Mouse (Mus musculus) 3134 (cell line): ENCODE measurements around the gene Olfr97.
"Not testable (repeated sequence)": the region's sequence is repeated elsewhere in the genome, so short reads cannot be mapped to it uniquely, and the experiment has no call there.

Experiments
- DNase-seq: peaks from one replicate; pipeline ENCODE4 v3.0.0-alpha.2; 2011; ENCODE audit warnings: low spot score; ENCODE audit not compliant: insufficient read length; ENCODE audit errors: extremely low read depth

Gene Olfr97

DNA sequence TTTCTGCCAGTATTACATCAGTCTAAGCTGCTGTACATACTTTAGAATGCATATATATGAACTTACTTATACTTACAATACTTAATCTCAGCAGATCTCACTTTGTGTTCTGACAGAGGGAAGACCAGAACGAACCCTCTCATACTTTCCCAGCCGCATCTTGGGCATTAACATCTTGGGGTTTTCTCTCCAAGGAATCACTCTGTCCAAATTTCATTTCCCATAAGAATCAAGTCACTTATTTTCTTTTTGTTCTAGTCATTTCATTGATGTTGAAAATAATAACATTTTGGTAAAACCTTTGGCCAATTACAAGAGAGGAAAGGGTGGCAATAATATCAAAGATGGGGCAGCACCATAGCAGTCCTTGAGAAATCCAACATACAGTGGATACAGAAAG lies at the start of gene Olfr97:
TSS of gene Olfr97 (minus strand) at position 101 of the 400 bp plus-strand sequence.
- not testable (repeated sequence) for DNase-seq

DNA sequence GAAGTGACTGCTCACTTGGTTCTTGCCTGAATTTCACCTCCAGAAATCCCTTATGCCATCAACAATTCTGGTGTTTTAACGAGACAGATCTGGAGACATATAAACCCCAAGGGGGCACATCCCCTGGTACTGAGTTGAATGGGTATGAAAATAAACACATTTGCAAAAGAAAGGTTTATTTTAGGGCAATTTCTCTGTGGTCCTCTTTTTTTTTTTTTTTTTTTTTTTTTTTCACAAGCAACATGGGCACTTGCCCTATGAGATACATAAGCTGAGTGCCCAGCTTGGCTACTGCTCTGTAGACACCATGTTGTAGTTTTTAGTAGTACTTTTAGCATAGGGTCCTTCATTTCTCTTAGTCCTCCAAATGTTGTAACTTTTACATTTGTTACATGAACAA lies 46.2 kb upstream of the Olfr97 start, which contains the start of gene Olfr99:
TSS of gene Olfr99 (minus strand) at position 101 of the 400 bp plus-strand sequence.
- DNase-seq, result no peak

DNA sequence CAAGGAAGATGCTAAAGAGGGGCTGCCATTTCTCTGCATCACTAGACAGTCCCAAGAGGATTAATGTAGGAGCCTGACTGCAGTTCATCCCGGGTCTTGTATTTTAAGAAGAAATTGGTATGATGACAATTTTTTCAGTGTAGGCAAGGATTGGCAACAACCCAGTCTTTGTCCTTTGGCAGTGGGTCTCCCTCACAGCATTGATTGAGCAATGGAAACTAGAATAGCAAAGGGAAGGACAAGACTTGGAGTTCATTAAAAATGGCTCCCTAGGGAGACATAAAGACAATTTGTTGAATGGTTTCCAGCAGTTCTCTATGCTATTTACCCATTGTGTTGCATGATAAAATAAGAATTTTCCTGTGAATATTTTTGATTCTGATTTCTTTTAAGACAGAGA lies 43.2 kb upstream of the Olfr97 start:
- no peak for DNase-seq

DNA sequence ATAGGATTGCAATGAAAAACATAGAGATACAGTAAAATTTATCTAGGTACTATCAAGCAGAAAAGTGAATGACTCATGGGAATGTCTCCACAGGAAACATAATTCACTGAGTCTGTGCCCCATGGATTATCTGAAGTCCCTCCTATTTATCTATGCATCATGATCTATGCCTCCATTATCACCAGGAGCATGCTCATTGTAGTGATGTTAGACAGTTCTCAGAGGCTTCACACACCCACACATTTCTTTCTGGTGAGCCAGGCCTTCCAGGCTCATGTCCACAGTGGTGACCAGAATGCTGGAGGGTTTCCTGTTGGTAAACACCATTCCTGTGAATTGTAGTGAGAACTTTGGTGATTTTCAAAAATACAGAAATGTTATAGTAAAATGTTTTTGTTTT lies 39.4 kb upstream of the Olfr97 start:
- DNase-seq, result no peak

DNA sequence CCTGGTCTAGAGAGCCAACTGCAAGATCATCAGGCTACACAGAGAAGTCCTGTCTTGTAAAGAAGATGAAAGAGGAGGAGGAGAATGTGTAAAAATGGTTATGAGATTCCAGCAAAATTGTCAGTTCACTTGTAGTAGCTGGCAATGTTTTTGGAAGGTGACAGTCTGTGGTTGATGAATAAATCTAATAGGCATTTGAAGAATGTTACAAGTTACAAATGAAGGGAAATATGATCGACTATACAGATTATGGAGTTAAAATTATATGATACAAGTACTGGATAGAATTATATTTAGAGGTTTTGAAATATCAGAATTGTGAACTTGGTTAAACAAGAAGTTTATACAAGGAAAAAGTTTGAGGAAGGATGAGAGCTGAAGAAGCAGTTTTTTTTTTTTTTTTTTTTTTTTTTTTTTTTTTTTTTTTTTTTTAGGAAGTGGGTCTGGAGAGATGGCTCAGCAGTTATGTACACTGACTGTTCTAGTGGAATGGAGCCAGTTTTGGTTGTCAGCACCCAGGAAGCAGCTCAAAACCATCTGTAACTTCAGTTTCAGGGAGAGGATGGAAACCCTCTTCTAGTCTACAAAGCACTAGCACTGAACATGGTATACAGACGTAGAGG lies 38.6 kb upstream of the Olfr97 start:
- peak; percentile 56 for DNase-seq

DNA sequence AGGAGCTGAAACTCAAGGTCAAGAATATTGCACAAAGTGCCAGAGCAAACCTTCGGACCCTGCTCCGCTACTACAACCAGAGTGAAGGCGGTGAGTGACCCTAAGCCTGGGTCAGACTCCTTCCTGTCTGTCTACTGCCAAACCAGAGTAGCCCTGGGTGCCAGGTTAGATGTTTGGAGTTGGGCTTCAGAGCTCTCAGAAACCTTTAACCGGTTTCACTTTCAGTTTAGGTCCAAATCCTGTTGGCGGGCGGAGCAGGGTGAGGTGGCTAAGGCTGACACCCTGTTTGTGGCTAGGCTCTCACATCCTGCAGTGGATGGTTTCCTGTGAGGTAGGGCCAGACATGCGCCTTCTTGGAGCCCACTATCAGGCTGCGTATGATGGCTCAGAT lies 33.6 kb upstream of the Olfr97 start:
- peak; percentile 53 for DNase-seq

DNA sequence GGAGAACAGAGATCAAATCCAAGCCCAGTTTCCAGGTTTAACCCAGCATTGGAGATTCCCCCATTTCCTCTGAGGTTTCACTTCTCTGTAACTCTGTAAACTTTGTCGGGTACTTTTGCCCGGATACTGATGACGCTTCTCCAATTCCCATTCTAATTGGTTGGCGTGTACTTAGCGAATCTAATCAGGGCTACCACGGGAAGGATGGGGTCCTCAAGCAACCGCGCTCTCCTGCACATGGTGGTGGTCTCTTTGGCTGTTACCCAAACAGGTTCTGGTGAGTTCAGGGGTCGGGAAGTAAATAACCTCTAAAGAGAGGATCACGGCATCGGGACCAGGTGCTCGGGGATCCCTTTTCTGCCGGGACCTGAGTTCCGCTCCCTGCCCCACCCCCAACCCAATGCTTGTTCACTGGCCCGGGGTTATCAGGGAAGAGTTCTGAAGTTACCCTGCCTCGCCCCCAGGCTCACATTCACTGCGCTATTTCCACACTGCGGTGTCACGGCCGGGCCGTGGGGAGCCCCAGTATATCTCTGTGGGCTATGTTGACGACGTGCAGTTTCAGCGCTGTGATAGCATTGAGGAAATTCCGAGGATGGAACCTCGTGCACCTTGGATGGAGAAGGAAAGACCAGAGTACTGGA lies 33.0 kb upstream of the Olfr97 start, which contains the start of gene H2-M3:
TSS of gene H2-M3 (plus strand) at position 163 of the 644 bp plus-strand sequence.
- peak; percentile 77 for DNase-seq

DNA sequence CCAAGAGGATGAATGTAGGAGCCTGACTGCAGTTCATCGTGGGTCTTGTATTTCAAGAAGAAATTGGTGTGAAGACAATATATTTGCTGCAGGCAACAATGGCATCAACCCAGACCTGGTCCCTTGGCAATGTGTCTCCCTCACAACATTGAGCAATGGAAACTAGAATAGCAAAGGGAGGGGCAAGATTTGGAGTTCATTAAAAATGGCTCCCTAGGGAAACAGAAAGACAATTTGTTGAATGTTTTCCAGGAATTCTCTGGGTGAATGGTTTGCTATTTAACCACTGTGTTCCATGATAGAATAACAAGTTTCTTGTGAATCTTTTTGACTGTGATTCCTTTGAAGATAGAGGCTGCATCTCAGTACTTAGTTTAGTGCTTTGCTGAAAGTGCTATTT lies 26.5 kb upstream of the Olfr97 start, which contains the start of gene Olfr98:
TSS of gene Olfr98 (minus strand) at position 124 of the 400 bp plus-strand sequence.
- no peak for DNase-seq

DNA sequence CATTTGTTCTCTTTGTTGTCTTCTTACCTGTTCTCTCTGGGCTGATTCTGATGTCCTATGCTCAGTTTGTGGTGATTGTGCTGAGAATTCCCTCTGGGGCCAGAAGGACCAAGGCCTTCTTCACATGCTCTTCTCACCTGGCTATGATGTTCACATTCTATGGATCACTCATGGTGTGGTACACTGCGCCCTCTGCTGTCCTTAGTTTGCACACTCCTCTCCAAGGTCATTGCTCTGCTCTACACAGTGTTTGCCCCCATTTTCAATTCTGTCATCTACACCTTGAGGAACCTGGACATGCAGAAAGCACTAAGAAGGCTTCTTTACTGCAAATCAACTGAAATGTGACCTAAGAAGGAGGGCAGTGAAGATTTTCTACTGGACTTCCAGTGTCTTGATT lies 13.4 kb upstream of the Olfr97 start:
- DNase-seq, result no peak

DNA sequence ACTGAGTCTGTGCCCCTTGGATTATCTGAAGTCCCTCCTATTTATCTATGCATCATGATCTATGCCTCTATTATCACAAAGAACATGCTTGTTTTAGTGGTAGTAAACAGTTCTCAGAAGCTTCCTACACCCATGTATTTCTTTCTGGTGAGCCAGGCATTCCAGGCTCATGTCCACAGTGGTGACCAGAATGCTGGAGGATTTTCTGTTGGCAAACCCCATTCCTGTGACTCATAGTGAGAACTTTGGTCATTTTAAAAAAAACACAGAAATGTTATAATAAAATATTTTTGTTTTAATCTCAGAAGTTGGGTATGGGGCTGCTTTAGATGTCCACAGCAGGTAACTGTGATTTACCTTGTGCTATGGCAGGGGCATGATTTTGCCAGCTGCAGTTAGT lies 12.3 kb upstream of the Olfr97 start:
- DNase-seq, result no peak

DNA sequence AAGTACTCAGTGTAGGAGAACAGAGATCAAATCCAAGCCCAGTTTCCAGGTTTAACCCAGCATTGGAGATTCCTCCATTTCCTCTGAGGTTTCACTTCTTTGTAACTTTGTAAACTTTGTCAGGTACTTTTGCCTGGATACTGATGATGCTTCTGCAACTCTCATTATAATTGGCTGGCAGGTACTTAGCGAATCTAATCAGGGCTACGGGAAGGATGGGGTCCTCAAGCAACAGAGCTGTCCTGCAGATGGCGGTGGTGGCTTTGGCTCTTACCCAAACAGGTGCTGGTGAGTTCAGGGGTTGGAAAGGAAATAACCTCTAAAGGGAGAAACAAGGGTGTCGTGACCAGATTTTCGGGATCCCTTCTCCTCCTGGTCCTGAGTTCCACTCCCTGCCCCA lies 9.6 kb upstream of the Olfr97 start:
- peak; percentile 42 for DNase-seq

DNA sequence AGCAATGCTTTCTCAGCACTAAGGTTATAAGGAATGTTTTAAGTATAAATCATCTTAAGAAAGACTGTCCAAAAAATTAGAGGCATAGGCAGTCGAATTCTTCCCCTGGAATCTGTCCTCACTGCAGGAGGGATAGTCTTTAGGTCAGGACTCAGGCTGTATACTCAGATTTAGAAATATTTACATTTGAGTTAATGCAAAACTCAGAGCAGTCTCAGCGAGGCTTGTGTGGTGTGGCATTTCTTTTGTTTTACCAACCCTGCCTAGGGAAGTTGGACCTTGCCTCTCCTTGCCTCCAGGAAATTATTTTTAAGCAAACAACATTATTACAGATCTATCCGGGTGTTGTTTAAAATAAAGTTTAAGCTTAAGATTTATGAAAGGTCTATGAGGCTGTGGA lies 5.1 kb upstream of the Olfr97 start:
- DNase-seq, result no peak

DNA sequence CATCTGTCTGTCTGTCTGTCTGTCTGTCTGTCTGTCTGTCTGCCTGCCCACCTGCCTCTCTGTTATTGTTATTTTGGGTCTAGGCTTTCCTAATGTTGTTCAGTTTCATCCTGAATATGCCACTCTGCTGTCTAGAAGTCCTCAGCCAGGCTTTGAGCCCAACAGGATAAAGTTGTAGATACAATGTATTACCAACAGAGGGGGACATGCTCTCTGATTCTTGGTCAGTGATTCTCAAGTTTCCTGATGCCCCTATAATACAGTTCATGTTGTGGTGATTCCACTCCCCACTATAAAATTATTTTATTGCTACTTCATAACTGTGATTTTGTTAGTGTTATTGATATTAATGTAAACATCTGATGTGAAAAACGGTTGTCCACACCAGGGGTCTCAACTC lies 15.3 kb downstream of the Olfr97 start:
- DNase-seq, result no peak

DNA sequence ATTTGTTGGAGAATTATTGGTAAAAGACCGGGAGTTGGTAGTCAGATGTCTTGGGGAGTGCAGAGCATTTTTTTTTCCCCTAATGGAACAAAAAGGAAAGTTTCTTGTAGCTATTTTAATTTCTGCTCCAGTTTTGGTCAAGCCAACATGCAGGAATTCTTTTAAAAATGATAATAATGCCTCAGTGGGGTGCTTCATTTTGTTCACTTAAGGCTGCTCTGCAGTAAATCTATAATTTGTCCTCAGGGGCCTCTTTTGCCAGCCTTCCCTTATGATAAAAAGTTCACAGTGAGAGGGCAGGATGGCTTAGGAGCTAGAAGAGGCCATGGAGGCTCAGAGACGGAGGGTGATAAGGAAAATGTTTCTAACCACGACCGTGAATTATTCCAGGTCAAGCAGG lies 17.3 kb downstream of the Olfr97 start, which contains the start of gene Olfr96:
TSS of gene Olfr96 (plus strand) at position 301 of the 400 bp plus-strand sequence.
- no peak for DNase-seq

DNA sequence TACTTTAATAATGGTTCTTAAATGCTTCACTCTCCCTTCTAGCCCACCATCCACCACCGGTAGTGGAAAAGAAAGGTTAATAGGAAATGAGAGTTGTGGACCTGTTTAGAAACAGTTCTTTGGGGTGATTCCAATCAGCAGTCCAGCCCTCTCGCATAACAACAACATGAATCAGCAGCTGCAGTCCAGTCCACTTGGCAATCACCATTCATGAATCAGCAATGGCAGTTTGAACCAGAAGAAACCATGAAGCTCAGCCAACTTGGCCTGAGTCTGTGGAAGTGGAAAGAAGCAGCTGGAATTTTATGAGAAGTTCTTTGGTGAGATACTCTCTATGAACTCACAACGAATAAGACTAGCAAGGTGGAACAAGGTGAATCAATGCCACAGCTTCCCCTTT lies 18.6 kb downstream of the Olfr97 start:
- DNase-seq, result peak; percentile 67

DNA sequence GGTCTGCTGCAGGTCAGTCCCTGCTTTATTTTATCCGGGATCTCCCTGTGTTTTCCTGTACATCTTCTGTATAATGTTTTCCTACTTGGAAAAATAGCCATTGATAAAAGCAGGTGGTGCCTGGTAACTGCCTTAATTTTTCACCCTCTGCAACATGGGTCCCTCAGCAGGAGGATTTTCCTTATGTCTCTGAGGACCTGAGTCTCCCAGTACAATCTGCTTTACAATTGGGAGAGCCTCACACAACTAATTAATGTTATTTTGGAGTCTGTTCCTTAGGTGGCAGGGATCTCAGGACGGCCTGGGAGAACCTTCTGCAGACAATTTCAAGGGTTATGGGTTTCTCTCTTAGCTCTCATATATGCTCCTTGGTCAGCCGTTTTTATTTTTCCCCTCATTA lies 24.1 kb downstream of the Olfr97 start, which contains the start of gene Olfr95:
TSS of gene Olfr95 (minus strand) at position 101 of the 400 bp plus-strand sequence.
- no peak for DNase-seq

DNA sequence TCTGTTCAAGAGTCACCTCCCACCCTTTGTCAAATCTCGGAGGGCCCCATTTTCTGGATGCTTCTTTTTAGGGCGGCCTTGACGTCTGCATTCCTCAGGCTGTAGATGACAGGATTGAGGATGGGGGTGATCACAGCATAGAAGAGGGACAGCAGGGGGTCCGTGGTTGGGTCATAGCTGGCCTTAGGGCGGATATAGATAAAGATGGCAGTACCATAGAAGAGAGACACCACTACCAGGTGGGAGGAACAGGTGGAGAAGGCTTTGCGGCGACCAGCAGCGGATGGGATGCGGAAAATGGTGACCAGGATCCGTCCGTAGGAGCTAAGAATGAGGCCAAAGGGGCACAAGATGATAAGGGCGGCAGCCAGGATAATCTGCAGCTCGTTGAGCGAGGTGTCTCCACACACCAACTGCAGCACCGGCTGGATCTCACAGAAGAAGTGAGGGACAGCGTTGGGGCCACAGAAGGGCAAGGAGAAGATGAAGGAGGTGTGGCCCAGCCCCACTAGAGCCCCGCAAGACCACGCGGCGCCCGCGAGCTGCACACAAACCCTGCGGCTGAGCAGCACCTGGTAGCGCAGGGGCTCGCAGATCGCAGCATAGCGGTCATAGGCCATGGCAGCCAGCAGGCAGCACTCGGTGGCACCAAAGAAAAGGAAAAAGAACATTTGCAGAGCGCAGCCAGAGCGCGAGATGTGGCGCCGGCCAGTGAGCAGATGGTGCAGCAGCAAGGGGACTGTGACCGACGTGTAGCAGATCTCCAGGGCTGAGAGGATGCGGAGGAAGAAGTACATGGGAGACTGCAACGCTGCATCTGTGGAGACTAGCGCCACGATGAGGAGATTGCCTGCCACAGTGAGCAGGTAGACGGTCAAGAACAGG lies 26.0 kb downstream of the Olfr97 start:
- DNase-seq, result peak; percentile 5

DNA sequence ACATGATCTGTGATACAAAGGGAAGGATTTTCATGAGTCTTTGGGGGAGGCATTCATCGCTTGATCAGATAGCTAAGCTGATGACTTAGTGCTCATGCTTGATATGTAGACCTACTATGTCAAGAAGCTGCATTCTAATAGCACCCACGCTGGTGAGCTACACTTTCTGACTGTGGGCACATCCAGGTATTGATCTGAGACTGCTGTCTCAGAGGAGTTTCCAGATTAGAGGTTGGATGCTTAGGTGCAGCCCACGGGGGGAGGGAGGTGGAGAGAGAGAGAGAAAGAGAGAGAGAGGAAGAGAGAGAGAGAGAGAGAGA lies 33.3 kb downstream of the Olfr97 start:
- DNase-seq, result no peak

DNA sequence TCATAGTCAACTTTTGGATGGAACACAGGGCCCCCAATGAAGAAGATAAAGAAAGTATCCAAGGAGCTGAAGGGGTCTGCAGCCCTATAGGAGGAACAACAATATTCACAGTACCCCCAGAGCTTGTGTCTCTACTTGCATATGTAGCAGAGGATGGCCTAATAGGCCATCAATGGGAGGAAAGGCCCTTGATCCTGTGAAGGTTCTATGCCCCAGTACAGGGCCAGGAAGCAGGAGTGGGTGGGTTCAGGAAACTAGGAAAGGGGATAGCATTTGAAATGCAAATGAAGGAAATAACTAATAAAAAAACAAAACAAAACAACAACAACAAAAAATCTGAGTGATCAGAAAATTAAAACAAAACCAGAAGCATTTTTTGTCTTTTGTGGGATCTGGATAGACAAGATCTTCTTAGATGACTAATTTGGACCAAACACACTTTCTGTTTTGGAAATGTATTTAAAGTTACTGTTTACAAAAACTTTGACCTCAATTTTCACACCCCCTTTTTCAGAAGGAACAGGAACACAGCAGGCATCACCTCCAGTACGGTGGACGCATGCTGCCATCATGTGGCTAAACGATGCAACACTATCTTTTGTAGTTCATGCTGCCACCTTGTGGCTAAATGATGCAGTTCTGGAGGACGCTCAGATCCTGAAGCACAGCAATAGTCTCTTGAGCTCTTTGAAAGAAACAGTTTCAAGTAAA lies 33.8 kb downstream of the Olfr97 start:
- peak; percentile 32 for DNase-seq

DNA sequence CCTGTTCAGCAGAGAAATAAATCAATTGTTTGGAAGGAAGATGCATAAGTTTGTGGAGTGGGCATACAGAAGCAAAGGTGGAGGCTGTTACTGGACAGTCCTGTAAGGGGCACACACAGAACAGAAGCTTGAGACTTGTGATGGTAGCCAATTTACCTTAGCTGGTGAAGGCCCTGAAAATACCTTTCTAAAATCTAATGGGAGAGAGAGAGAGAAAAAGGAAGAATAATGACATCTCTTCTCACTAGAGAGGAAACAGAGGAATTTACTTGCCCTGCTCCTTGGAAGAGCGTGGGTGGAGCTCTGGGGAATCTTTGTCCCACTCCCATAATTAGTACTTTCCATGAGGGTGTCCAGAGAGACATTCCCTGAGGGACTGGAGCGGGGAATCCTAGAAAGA lies 36.2 kb downstream of the Olfr97 start, which contains the start of gene Olfr94:
TSS of gene Olfr94 (minus strand) at position 101 of the 400 bp plus-strand sequence.
- no peak for DNase-seq
